Mouse (Mus musculus): Measurements from ENCODE around the gene Pdcd1lg2. TPM values are rescaled to one million over a fixed set of nuclear protein-coding genes. Genes with fewer than 3 reads are reported as not detected.
A peak's percentile ranks its signal among the peaks of the same experiment; 100 is the strongest.
"Not testable (repeated sequence)": the region's sequence is repeated elsewhere in the genome, so short reads cannot be mapped to it uniquely, and the experiment has no call there.

Gene Pdcd1lg2
- total RNA-seq, 2 experiments from 2014 or later, result not detected

GRCm38 (mm10) chr19:29383368-29383767, 27.4 kb upstream of the Pdcd1lg2 start:
- DNase-seq (ENCODE audit: low spot score in 2 of 2), result no peak

- DNase-seq (ENCODE audit: low spot score in 2 of 2), result no peak
Observed at GRCm38 (mm10) chr19:29384412-29384811, 26.3 kb upstream of the Pdcd1lg2 start.

- DNase-seq (ENCODE audit: low spot score in 2 of 2), result no peak
Observed at GRCm38 (mm10) chr19:29384994-29385393, 25.7 kb upstream of the Pdcd1lg2 start.

GRCm38 (mm10) chr19:29385822-29386221, 24.9 kb upstream of the Pdcd1lg2 start:
- DNase-seq (ENCODE audit: low spot score in 2 of 2), result no peak

- DNase-seq (ENCODE audit: low spot score in 2 of 2), result no peak
Observed at GRCm38 (mm10) chr19:29388818-29389217, 21.9 kb upstream of the Pdcd1lg2 start.

GRCm38 (mm10) chr19:29390483-29390882, 20.2 kb upstream of the Pdcd1lg2 start:
- no peak for DNase-seq (ENCODE audit: low spot score in 2 of 2)

- DNase-seq (ENCODE audit: low spot score in 2 of 2), result no peak
Observed at GRCm38 (mm10) chr19:29391279-29391678, 19.4 kb upstream of the Pdcd1lg2 start.

GRCm38 (mm10) chr19:29393333-29393732, 17.4 kb upstream of the Pdcd1lg2 start:
- DNase-seq (ENCODE audit: low spot score in 2 of 2), result no peak

- no peak for DNase-seq (ENCODE audit: low spot score in 2 of 2)
Observed at GRCm38 (mm10) chr19:29394721-29395120, 16.0 kb upstream of the Pdcd1lg2 start.

- no peak for DNase-seq (ENCODE audit: low spot score in 2 of 2)
Observed at GRCm38 (mm10) chr19:29396353-29396752, 14.4 kb upstream of the Pdcd1lg2 start.

- DNase-seq (ENCODE audit: low spot score in 2 of 2), result no peak
Observed at GRCm38 (mm10) chr19:29399786-29400185, 10.9 kb upstream of the Pdcd1lg2 start.

GRCm38 (mm10) chr19:29400466-29400865, 10.3 kb upstream of the Pdcd1lg2 start:
- DNase-seq (ENCODE audit: low spot score in 2 of 2), result no peak

GRCm38 (mm10) chr19:29402621-29403020, 8.1 kb upstream of the Pdcd1lg2 start:
- no peak for DNase-seq (ENCODE audit: low spot score in 2 of 2)

GRCm38 (mm10) chr19:29403251-29403650, 7.5 kb upstream of the Pdcd1lg2 start:
- no peak for DNase-seq (ENCODE audit: low spot score in 2 of 2)

- DNase-seq (ENCODE audit: low spot score in 2 of 2), result no peak
Observed at GRCm38 (mm10) chr19:29405388-29405787, 5.3 kb upstream of the Pdcd1lg2 start.

- peak in 1 of 2 experiments; percentile 19 for DNase-seq (ENCODE audit: low spot score in 2 of 2)
Observed at GRCm38 (mm10) chr19:29406042-29407017, 4.4 kb upstream of the Pdcd1lg2 start.

GRCm38 (mm10) chr19:29412476-29413420, 2.0 kb downstream of the Pdcd1lg2 start:
- peak in 1 of 2 experiments; percentile 20 for DNase-seq (ENCODE audit: low spot score in 2 of 2)

GRCm38 (mm10) chr19:29414513-29414912, 3.8 kb downstream of the Pdcd1lg2 start:
- no peak for DNase-seq (ENCODE audit: low spot score in 2 of 2)

GRCm38 (mm10) chr19:29414917-29415316, 4.2 kb downstream of the Pdcd1lg2 start:
- DNase-seq (ENCODE audit: low spot score in 2 of 2), result not testable (repeated sequence)

- no peak for DNase-seq (ENCODE audit: low spot score in 2 of 2)
Observed at GRCm38 (mm10) chr19:29416393-29416902, 5.7 kb downstream of the Pdcd1lg2 start.

GRCm38 (mm10) chr19:29417188-29417587, 6.5 kb downstream of the Pdcd1lg2 start:
- no peak for DNase-seq (ENCODE audit: low spot score in 2 of 2)

Data from gastrocnemius, postnatal 4 days (tissue).